Mouse (Mus musculus) kidney, embryonic 16.5 days (tissue): Measurements from ENCODE around the gene Tbkbp1. TPM values are rescaled to one million over a fixed set of nuclear protein-coding genes. Genes with fewer than 3 reads are reported as not detected.

Experiments
- ATAC-seq: fragments of 200-750 bp; cut with Nextera tagmentation; 2 replicates; pipeline ENCODE4 v1.8.0; 2017; ENCODE audit warnings: moderate TSS enrichment; ENCODE audit not compliant: low FRiP score, low TSS enrichment
- H3K27ac ChIP-seq: fragments of 300-500 bp; sonication (generic); 2 replicates; pipeline ENCODE4 v1.5.1; 2014; ENCODE audit warnings: low read length
- H3K27me3 ChIP-seq: fragments of 300-500 bp; sonication (generic); 2 replicates; pipeline ENCODE4 v1.6.1; 2014; ENCODE audit warnings: low read length, control low read depth, mixed read lengths; ENCODE audit not compliant: insufficient read depth
- H3K36me3 ChIP-seq: fragments of 300-500 bp; sonication (generic); 2 replicates; pipeline ENCODE4 v1.6.1; 2014; ENCODE audit warnings: low read length, control low read depth, mixed read lengths; ENCODE audit not compliant: insufficient read depth
- H3K4me1 ChIP-seq: fragments of 300-500 bp; sonication (generic); 2 replicates; pipeline ENCODE4 v1.6.1; 2014; ENCODE audit warnings: low read length, control low read depth, mixed read lengths; ENCODE audit not compliant: insufficient read depth
- H3K4me2 ChIP-seq: fragments of 300-500 bp; sonication (generic); replicated peaks from 2 replicates; pipeline ENCODE4 v1.6.1; 2014; ENCODE audit warnings: low read depth, low read length
- H3K4me3 ChIP-seq: fragments of 300-500 bp; sonication (generic); 2 replicates; pipeline ENCODE4 v1.5.1; 2014; ENCODE audit warnings: mild to moderate bottlenecking, low read length
- H3K9ac ChIP-seq: fragments of 300-500 bp; sonication (generic); replicated peaks from 2 replicates; pipeline ENCODE4 v1.6.1; 2014; ENCODE audit warnings: low read length
- H3K9me3 ChIP-seq: fragments of 300-500 bp; sonication (generic); 2 replicates; pipeline ENCODE4 v1.6.1; 2016; ENCODE audit warnings: low read length, control low read depth
- WGBS: fragments of 180-500 bp; shearing (Covaris S2); extraction: QIAGEN DNeasy Blood & Tissue Kit; methylation state at CpG from one replicate; pipeline ENCODE4 v1.1.7; 2014; 5-methylcytosine and 5-hydroxymethylcytosine counted together
- polyA plus RNA-seq: library from polyadenylated mRNA; unstranded; fragments of >200 nt; fragmentation: Nextera tagmentation; extraction: Ambion mirVana; gene quantifications from 2 replicates; pipeline ENCODE4 v1.2.1, GENCODE M21; 2015

Tbkbp1 gene
- polyA plus RNA-seq, 1 experiment from 2014 or later: 4.0 TPM

GRCm38 (mm10) chr11:97175499-97175898, 24.2 kb upstream of the Tbkbp1 start:
- Histone ChIP-seq H3K27ac (no peak overlapping the region), H3K9ac (no peak overlapping the region), H3K4me1 (no peaks in the 10 kb centered on the region), H3K4me3 (no peak overlapping the region), H3K4me2 (no peak overlapping the region), H3K27me3 (no peaks in the 10 kb centered on the region), H3K36me3 (peaks cover 85% of the 10 kb centered on the region), H3K9me3 (no peaks in the 10 kb centered on the region)
- 94% methylated on average over 7 of the region's 7 CpGs for WGBS
- ATAC-seq: no peak

GRCm38 (mm10) chr11:97160341-97160740, 9.0 kb upstream of the Tbkbp1 start:
- H3K4me2 ChIP-seq: no peak overlapping the region
- no peak for ATAC-seq
- H3K9ac ChIP-seq: no peak overlapping the region
- no peak overlapping the region for H3K4me3 ChIP-seq
- H3K36me3 ChIP-seq: peaks cover 82% of the 10 kb centered on the region
- no peaks in the 10 kb centered on the region for H3K4me1 ChIP-seq
- H3K27me3 ChIP-seq: no peaks in the 10 kb centered on the region
- no peak overlapping the region for H3K27ac ChIP-seq
- H3K9me3 ChIP-seq: no peaks in the 10 kb centered on the region
- 88% methylated on average over 6 of the region's 6 CpGs for WGBS

DNA sequence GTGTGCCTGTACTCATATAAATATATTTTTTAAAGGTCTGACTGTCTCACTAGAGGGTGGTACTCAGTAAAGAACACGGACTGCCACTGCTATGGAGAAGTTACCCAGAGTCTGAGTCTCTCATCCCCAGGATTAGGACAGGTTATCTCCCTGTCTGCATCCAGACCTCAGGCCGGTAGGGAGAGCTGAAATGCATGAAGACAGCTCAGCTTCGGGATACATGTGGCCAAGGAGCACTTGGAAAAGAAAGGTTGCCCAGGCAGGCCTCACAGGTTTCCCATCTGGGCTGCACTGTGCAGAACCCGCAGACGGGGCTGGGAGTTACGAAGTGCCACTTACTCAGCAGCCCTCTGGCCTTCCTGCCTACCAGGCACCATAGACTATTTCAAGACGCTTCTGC, 5.7 kb upstream of the Tbkbp1 start:
- 83% methylated on average over 7 of the region's 7 CpGs for WGBS

DNA sequence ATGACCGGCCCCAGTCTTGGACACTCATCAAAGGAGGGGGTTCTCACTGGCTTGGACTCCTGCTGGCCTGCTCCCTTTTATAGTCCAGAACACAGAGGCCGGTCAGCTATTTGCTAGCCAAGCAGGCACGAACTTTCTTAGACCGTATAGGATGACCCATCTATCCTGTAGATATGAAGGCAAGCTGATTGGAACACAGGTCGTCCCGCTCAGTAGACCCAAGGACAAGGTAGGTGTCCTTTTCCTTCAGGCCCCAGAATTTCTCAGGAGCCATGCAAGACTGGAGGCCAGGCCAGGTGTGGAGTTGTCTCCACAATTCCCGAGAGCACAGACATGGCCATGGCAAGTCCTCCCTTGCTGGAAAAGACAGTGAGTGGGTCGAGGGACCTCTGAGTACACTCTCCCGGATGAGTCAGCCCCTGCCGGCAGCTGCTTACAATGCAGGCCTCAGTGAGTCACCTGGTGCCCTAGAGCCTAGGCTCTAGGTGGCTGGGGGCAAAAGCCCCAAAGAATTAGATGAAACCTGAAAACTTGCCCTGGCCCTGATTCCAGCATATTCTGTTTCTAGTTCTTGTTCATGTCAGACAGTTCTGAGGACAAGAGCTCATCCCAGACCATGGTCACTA, 1.5 kb upstream of the Tbkbp1 start:
- no peak overlapping the region for H3K4me2 ChIP-seq
- H3K4me1 ChIP-seq: peaks cover 33% of the 10 kb centered on the region
- 24% methylated on average over 10 of the region's 10 CpGs for WGBS
- no peaks in the 10 kb centered on the region for H3K9me3 ChIP-seq
- H3K4me3 ChIP-seq: no peak overlapping the region
- no peak overlapping the region for H3K27ac ChIP-seq
- 0 out of 2 replicates have a peak, but pooled peaks cover 3% of the 10 kb centered on the region for H3K27me3 ChIP-seq
- ATAC-seq: no peak
- no peak overlapping the region for H3K9ac ChIP-seq
- peaks cover 17% of the 10 kb centered on the region for H3K36me3 ChIP-seq

More for the DNA sequence above, 5.7 kb upstream of the Tbkbp1 start:
- ATAC-seq: no peak
- no peak overlapping the region for H3K4me2 ChIP-seq
- H3K27ac ChIP-seq: no peak overlapping the region
- H3K4me1 ChIP-seq: peaks cover 10% of the 10 kb centered on the region
- peaks cover 53% of the 10 kb centered on the region for H3K36me3 ChIP-seq
- no peaks in the 10 kb centered on the region for H3K27me3 ChIP-seq
- H3K4me3 ChIP-seq: no peak overlapping the region
- no peaks in the 10 kb centered on the region for H3K9me3 ChIP-seq
- no peak overlapping the region for H3K9ac ChIP-seq

DNA sequence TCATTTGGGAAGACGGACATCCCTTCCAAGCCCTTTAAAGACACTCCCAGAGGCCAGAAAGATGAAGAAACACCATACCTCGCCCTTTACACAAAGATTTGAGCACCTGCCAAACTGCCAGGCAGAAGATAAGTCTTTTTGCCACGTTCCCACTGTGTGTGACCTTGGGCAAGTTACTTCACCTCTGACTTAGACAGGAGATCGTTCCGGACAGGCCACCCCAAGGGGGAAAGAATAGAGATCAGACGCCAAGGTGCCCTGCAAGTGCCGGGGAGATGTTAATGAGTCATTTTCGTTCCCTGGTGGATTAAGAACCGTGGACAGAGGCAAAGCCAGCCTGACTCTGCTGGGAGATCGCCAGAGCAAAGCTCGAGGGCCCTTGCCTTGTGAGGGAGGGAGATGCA, 730 bp upstream of the Tbkbp1 start:
- H3K36me3 ChIP-seq: peaks cover 9% of the 10 kb centered on the region
- H3K4me3 ChIP-seq: peak overlapping the region; percentile 78
- no peak overlapping the region for H3K9ac ChIP-seq
- H3K4me2 ChIP-seq: peak overlapping the region; percentile 90
- H3K9me3 ChIP-seq: no peaks in the 10 kb centered on the region
- ATAC-seq: no peak
- peaks cover 33% of the 10 kb centered on the region for H3K4me1 ChIP-seq
- H3K27me3 ChIP-seq: 0 out of 2 replicates have a peak, but pooled peaks cover 3% of the 10 kb centered on the region
- 2% methylated on average over 11 of the region's 11 CpGs for WGBS
- no peak overlapping the region; the same call in 1 of the 2 replicates for H3K27ac ChIP-seq

DNA sequence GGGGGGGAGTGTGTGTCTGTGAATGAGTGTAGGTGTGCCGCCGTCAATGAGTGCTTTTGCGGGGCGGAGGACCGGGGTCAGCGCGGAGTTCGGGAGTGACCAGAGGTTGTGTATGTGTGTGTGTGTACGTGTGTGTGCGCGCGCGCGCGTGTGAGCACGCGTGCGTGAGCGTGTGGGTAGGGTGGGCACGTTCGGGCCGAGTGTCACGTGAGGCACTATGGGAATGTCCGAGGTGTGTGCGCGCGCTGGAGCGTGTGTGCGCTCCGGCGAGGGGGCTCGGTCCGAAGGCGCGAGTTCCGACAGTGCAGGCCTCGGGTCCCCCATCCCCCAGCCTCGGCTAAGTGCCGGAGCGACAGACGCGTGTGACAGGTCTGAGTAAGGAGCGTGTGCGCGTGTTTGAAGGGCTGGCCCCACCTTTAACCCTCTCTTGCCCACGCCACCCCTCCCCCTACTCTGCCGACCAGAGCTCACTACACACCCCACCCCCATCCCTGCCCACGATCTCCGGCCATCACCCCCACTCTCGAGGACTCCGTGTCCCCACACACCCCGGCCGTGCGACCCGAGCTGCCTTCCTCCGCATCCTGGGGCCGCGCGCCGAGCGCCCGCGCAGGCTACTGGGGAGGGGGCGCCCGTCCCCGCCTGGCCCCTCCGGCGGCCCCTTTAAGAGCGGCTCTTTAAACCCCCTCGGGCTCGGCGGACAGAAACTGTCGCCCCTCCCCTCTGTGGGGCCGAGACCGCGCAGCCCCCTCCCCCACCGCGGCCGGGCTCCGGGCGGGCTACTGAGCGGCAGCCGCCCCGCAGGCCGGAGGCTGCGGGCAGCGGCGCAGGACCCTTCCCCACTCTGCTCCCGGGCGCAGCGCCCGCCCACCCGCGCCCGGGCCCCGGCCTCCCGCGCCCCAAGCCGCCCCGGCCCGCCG, 624 bp downstream of the Tbkbp1 start:
- under 1% methylated on average over 88 of the region's 102 CpGs for WGBS
- Histone ChIP-seq H3K4me2 (peak overlapping the region; percentile 90), H3K27me3 (0 out of 2 replicates have a peak, but pooled peaks cover 3% of the 10 kb centered on the region), H3K4me3 (peak overlapping the region; percentile 78), H3K27ac (peak overlapping the region; percentile 83), H3K4me1 (peaks cover 33% of the 10 kb centered on the region), H3K9me3 (no peaks in the 10 kb centered on the region), H3K9ac (peak overlapping the region; percentile 76), H3K36me3 (peaks cover 7% of the 10 kb centered on the region; the same call in 1 of the 2 replicates)
- ATAC-seq: peak; percentile 72

DNA sequence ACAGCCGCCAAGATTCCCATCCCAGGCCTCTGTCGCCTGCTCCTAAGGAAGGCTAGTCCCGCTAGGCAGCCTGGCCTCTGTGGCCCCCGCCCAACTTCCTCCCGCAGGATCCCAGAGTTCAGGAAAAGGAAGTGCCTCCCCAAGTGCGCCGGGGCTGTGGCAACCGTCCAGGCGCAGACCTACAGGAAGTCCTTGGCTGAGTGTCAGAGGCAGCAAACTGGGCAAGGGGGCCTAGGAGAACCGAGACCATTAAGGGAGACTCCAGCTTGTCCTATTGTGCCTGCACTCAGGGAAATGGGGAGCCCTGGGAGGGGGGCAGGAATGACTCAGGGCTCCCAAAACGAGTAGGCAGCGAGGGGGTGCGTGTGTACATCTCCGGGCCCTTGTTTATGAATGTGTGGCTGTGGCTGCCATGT, 1.3 kb downstream of the Tbkbp1 start:
- 8% methylated on average over 14 of the region's 14 CpGs for WGBS

DNA sequence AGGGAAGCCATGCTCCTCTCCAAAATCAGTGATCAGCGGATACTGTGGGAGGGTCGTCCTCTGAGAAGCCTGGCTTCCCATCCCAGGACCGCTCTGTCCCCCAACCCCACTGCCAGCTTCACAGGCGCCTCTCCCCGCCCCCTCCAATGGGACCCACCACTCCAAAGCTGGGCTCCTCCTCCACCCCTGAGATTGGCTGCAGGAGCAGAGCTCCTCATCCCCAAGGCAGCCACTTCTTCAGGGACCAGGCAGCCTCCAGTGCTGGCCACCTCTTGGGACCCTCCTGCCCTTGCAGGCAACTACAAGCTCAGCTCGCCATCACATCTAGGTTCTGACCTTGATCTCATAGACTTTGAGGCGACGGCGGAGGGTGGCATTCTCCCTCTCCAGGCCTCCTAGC, 2.3 kb downstream of the Tbkbp1 start:
- H3K4me1 ChIP-seq: peaks cover 33% of the 10 kb centered on the region
- peaks cover 7% of the 10 kb centered on the region; the same call in 1 of the 2 replicates for H3K36me3 ChIP-seq
- H3K27ac ChIP-seq: peak overlapping the region; percentile 83
- peak overlapping the region; percentile 76 for H3K9ac ChIP-seq
- H3K27me3 ChIP-seq: 0 out of 2 replicates have a peak, but pooled peaks cover 3% of the 10 kb centered on the region
- H3K4me3 ChIP-seq: peak overlapping the region; percentile 78
- H3K4me2 ChIP-seq: peak overlapping the region; percentile 90
- H3K9me3 ChIP-seq: no peaks in the 10 kb centered on the region
- 25% methylated on average over 9 of the region's 9 CpGs for WGBS
- no peak for ATAC-seq

More for the DNA sequence above, 1.3 kb downstream of the Tbkbp1 start:
- H3K4me2 ChIP-seq: peak overlapping the region; percentile 90
- peaks cover 33% of the 10 kb centered on the region for H3K4me1 ChIP-seq
- peak overlapping the region; percentile 76 for H3K9ac ChIP-seq
- H3K9me3 ChIP-seq: no peaks in the 10 kb centered on the region
- H3K27me3 ChIP-seq: 0 out of 2 replicates have a peak, but pooled peaks cover 3% of the 10 kb centered on the region
- peak overlapping the region; percentile 83 for H3K27ac ChIP-seq
- peak; percentile 44 for ATAC-seq
- H3K36me3 ChIP-seq: peaks cover 5% of the 10 kb centered on the region; the same call in 1 of the 2 replicates
- peak overlapping the region; percentile 78 for H3K4me3 ChIP-seq

- Histone ChIP-seq H3K9ac (peak overlapping the region; percentile 76), H3K9me3 (no peaks in the 10 kb centered on the region), H3K4me2 (peak overlapping the region; percentile 90), H3K27me3 (0 out of 2 replicates have a peak, but pooled peaks cover 3% of the 10 kb centered on the region), H3K4me1 (peaks cover 33% of the 10 kb centered on the region), H3K27ac (no peak overlapping the region), H3K4me3 (peak overlapping the region; percentile 78), H3K36me3 (peaks cover 9% of the 10 kb centered on the region; the same call in 1 of the 2 replicates)
- 23% methylated on average over 12 of the region's 12 CpGs for WGBS
- no peak for ATAC-seq
These were observed 2.7 kb downstream of the Tbkbp1 start for GRCm38 (mm10) chr11:97148591-97148990.
